In genomic region chr2:68229081-68229480, GRCm38 (mm10) we compare ENCODE assay signal across 27 mouse cellular contexts.
"Had no signal": no experiment of that assay in that cellular context is flagged by ENCODE, and none has a peak within 500 bp of the region (broad histone marks: within the 10 kb centered on the region; RNA-seq: fewer than 3 reads in every experiment).

No protein-coding gene starts in this region.

- H3K4me2 ChIP-seq: heart, embryonic 11.5 days; heart, embryonic 13.5 days; heart, embryonic 15.5 days; hindbrain, embryonic 12.5 days; hindbrain, embryonic 14.5 days; intestine, embryonic 15.5 days; limb, embryonic 12.5 days; liver, embryonic 11.5 days; liver, embryonic 13.5 days had no signal

- H3K4me1 ChIP-seq: hindbrain, embryonic 12.5 days; intestine, embryonic 15.5 days; limb, embryonic 12.5 days; liver, embryonic 13.5 days had no signal

- H3K4me3 ChIP-seq: gastrocnemius, adult 2 months; heart, adult 2 months; heart, embryonic 13.5 days; heart, embryonic 15.5 days; hindbrain, embryonic 10.5 days; hindbrain, embryonic 12.5 days; intestine, embryonic 15.5 days; layer of hippocampus, adult 2 months; left cerebral cortex, adult 2 months; limb, embryonic 10.5 days; limb, embryonic 12.5 days; liver, embryonic 13.5 days had no signal

- H3K27ac ChIP-seq: gastrocnemius, adult 2 months; heart, adult 2 months; heart, embryonic 13.5 days; heart, embryonic 15.5 days; hindbrain, embryonic 10.5 days; hindbrain, embryonic 12.5 days; hindbrain, embryonic 14.5 days; intestine, embryonic 15.5 days; layer of hippocampus, adult 2 months; left cerebral cortex, adult 2 months; limb, embryonic 10.5 days; limb, embryonic 12.5 days; liver, embryonic 13.5 days had no signal

- DNase-seq: forebrain, postnatal 0 days; gastrocnemius, adult 2 months; gastrocnemius, postnatal 10 days; gastrocnemius, postnatal 25 days; heart, adult 2 months; heart, postnatal 14 days; heart, postnatal 4 days; kidney, adult 2 months; kidney, adult 9 months; kidney, postnatal 10 days; kidney, postnatal 4 days; liver; liver, embryonic 13.5 days had no signal

- ATAC-seq: forebrain, postnatal 0 days; inflammation-experienced regulatory T-cells, adult 6 months; intestine, postnatal 0 days had no signal

- H3K9ac ChIP-seq: forebrain, postnatal 0 days; heart, embryonic 13.5 days; heart, embryonic 15.5 days; hindbrain, embryonic 12.5 days; hindbrain, embryonic 14.5 days; intestine, embryonic 15.5 days; limb, embryonic 12.5 days; liver, embryonic 13.5 days had no signal

- H3K36me3 ChIP-seq: heart, embryonic 15.5 days; hindbrain, embryonic 12.5 days; intestine, embryonic 15.5 days; limb, embryonic 10.5 days; limb, embryonic 12.5 days; liver, embryonic 13.5 days had no signal

- H3K27me3 ChIP-seq: heart, embryonic 13.5 days; heart, embryonic 15.5 days; hindbrain, embryonic 12.5 days; intestine, embryonic 15.5 days; limb, embryonic 12.5 days; liver, embryonic 13.5 days had no signal

- H3K9me3 ChIP-seq: heart, embryonic 13.5 days; heart, embryonic 15.5 days; hindbrain, embryonic 10.5 days; hindbrain, embryonic 12.5 days; intestine, embryonic 15.5 days; limb, embryonic 10.5 days; limb, embryonic 12.5 days; liver, embryonic 13.5 days had no signal
